Mouse (Mus musculus) yolk sac, embryonic 10.5 days (tissue): ENCODE data around the gene Gins1.
"Not testable (repeated sequence)": the region's sequence is repeated elsewhere in the genome, so short reads cannot be mapped to it uniquely, and the experiment has no call there.

Source experiments
- DNase-seq: peaks from one replicate; pipeline ENCODE4 v3.0.0-alpha.2; 2017; ENCODE audit warnings: low spot score

The Gins1 gene

DNA sequence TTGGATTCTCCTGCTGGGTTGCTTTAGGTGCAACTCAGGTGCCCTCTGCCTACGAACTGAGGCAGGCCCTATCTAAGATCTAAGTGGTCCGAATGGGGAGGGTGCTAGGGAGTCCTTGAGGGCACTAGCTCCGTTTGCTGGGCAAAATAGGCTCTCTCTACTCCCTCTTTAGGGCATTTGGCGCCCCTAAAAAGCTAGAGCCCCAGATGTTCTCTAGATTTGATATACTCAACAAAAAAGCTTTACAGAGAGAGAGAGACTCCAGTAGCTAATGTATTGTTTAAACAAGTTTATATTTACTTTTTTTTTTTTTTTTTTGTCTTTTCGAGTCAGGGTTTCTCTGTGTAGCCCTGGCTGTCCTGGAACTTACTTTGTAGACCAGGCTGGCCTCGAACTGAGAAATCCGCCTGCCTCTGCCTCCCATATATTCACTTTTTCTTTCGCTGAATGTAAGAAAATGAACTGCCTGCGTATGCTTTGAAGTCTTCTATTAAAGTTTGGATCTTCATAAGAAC is at the start of gene Gins1:
Gene Gins1 (plus strand): TSS at position 465 of the 515 bp plus-strand sequence.
- no peak for DNase-seq

DNA sequence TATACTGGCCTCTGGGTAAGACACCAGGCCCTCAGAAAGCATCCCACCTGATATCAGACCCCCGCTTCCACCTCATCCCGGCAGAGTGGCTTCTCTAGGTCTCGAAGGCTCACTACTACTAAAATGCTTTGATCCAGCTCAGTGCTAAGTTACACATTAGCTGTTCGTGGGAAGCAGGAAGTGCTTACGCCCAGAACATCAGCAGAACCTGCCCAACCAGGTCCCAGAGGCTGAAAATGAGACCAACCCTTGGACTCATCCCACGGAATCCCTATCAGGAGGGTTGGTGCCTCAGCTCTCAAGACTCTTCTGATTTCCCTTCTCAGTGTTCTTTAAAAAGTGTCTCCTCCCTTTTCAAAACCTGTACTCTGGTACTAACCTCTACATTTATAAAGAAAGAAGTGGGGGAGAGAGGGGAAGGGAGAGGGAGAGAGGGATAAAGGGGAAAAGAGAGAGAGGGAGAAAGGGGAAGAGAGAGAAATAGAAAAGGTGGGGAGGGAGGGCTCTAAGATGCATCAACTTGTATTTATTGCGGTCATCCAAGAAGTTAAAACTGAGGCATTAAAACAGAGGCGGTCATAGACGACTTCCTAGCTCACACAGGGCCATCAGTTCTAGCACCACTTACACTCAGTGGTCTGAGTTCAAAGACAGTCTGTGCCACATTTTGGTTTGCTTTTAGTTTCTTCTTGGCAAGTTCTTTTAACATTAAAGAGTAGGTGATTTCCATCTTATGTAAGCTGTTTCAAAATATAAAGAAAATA is 46.3 kb upstream of the Gins1 start:
- DNase-seq: peak; percentile 61

- no peak for DNase-seq
Observed at GRCm38 (mm10) chr2:150859709-150860470, 45.3 kb upstream of the Gins1 start.

- DNase-seq: no peak
Observed at GRCm38 (mm10) chr2:150861128-150861527, 44.1 kb upstream of the Gins1 start.

GRCm38 (mm10) chr2:150867021-150867420 is 38.2 kb upstream of the Gins1 start:
- DNase-seq: no peak

GRCm38 (mm10) chr2:150869446-150869845 is 35.8 kb upstream of the Gins1 start:
- no peak for DNase-seq

DNA sequence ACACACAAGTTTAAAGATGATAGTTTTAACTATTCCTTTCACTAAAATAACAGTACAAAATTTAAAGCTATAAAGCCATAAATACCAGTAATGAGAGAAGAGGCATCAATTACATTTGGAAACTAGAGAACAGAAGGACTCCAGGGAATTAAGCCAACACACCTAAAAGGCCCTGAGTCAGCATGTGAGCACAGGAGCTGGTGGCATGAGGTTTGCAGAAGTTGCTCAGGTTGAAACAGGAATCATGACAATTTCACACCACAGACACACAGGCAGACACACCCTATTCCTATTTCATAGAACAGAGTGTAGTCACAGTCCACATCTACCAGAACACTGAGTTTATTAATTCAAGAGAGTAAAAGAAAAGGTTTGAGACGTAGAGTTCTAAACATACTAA is 30.7 kb upstream of the Gins1 start:
- DNase-seq: no peak

GRCm38 (mm10) chr2:150875226-150875625 is 30.0 kb upstream of the Gins1 start:
- DNase-seq: no peak

- DNase-seq: no peak
Observed at GRCm38 (mm10) chr2:150877561-150877960, 27.6 kb upstream of the Gins1 start.

GRCm38 (mm10) chr2:150884075-150884778 is 21.0 kb upstream of the Gins1 start:
- DNase-seq: no peak

- no peak for DNase-seq
Observed at GRCm38 (mm10) chr2:150884779-150885110, 20.5 kb upstream of the Gins1 start.

DNA sequence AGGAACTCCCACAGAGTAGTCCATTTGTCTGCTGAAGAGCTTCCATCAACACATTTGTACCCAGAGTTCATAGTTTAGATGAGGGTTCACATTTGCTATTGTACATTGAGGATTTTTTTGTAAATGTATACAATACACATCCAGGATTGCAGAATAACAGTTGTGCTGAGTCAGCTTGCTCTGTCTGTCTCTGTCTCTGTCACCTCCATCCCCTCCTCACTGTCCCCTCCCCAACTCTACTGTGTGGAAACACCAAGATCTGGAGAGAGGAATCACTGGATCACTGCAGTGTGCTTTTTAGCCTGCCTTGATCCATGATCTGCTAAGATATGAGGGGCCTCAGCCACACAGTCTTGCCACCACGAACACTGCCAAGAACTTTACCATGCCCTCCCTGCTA is 19.4 kb upstream of the Gins1 start:
- DNase-seq: no peak

DNA sequence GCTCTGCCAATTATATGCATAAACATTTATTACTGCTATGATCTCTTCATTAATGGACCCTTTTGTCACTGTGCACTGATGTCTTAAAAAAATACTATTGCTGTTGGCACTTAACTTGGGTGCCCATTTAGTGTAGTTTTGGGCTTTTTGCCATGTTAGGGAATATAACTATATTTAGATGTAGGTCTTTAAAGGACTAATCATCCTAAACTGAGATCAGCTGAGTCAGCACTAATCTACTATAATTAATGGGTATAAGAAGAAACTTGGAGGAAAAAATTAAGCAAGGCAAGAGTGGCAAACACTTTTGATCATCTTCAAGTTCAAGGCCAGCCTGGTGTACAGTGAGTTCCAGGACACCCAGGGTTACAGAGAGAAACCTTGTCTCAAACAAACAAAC is 18.9 kb upstream of the Gins1 start:
- DNase-seq: no peak

DNA sequence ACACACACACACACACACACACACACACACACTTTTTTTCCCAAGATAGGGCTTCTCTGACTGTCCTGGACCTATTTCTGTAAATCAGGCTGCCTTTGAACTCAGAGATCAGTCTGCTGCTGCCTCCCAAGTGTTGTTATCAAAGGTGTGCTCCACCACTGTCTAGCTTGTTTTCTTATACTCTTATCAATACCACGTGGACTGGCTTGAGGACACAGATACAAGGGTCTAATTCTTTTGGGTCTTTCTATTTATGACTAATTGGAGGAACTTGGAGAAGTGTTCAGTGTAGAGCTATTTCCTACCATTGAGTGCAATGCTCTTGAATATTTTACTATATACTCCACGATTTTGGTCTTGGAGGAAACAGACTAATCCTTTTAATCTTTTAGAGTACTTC is 17.8 kb upstream of the Gins1 start:
- no peak for DNase-seq

DNA sequence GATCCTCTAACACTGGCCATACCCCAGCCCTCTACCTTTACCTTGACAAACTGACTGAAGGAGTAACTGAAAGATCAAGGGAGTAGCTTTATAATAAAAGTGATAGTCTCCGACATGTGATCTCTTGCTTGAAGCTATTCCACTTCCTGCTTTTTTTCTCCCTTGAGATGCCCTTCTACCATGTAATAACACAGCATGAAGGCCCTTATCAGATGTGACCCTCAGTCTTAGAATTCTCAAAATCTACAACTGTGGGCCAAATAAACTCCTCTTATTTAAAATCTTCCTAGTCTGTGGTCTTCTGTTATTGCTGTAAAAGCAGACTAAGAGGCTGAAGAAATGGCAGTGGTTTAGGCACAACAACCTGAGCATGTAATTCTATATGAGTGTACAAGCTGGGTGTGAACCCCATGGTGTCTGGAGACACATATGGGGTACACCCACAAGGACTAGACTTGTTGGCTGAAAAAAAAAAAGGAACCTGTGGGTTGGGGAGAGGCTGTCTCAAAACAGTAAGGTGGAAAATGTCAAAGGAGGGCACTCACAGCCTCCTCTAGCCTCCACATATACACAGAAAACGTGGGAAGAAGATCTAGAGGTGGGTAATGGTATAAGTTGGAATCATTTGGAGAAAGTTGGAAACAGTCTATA is 10.5 kb upstream of the Gins1 start:
- DNase-seq: no peak

DNA sequence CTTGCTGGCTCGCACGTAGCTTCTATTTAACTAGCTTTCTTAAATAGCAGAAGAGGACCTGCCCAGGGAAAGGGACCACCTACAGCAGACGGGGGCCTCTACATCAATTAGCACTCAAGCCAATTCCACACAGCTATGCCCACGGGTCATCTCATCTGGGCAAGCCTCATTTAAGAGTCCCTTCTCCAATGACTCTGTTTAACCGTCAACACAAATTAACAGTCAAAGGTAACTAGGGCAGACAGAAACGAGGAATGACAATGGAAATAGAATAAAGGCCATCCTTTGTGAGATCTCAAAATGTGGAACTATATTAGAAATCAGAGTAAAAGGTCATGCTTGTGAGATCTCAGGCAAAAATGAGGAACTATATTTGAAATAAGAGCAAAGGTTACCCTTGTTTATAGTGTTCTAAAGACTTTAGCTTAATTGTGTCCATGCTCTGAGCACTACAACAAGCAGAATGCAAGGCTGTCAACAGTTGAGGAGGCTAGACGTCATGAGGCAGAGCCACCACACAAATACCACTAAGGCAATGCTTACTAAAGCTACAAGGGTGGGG is 9.4 kb upstream of the Gins1 start:
- no peak for DNase-seq

DNA sequence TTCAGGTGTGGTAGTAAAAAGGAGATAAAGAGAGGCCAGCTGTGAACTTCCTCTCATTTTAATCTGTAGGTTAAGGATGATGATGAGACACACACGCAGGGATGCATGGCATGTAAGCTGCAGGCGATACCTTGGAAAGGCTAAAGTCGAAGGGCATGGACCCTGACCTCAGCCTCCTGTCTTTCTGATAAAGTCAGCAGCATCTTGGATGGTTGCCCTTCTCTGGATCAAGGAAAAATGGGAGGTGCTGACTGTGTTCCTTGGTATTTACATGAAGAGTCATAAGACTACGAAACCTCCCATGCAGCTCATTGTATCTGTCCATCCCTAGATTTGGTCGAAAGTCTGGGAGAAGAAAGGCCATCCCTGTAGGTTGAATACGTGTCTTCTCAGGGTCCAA is 4.9 kb upstream of the Gins1 start:
- DNase-seq: peak; percentile 56

DNA sequence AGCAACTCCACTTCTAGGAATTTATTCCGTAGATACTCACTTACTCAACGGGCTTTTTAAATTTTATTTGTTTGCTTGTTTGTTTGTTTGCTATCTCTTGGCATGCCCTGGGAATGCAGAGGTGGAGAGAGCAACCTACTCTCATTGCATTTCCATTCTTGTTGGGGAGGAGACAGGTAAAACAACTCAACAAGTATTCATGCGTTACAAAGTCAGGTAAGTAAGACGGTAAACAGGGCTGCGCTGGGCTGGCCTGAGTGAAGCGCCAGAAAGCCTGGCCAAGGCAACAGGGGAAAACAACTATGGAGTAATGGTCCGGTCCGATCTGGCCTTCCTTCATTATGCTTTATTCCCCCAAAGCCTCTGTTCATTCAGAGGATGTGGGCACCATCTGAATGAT is 2.9 kb upstream of the Gins1 start:
- peak; percentile 60 for DNase-seq

DNA sequence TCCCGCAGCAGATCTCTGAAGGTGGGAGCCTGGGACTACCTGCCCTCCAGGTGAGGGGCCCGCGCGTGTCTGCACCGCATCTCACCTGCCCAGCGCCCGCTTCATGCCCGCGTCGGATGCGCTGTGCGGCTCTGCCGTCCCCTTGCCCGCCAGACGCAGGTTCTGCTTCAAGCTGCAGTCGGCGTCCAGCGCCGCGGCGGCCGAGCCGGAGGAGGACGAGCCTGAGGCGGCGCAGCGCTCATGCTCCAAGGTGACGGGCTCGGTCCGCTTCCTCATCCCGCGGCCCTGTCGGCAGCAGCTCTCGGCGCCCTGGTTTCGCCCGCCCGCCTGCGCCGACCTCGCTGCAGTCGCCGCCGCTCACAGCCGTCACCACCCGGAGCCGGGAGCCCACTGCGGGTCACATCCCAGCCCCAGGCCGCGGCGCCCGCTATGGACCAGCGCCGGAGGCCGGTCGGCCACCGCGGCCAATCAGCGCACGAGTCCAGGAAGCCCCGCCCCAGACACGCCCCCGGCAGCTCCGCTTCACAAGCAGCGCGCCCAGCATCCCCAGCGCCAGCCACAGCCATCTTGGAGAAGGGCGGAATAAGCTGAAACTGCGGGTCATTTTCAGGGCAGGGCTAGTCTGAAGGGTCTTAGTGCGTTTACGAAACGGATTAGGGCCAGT is 796 bp upstream of the Gins1 start, which contains the start of gene Abhd12:
Gene Abhd12 (minus strand): TSS at position 470 of the 664 bp plus-strand sequence.
- peak; percentile 97 for DNase-seq

DNA sequence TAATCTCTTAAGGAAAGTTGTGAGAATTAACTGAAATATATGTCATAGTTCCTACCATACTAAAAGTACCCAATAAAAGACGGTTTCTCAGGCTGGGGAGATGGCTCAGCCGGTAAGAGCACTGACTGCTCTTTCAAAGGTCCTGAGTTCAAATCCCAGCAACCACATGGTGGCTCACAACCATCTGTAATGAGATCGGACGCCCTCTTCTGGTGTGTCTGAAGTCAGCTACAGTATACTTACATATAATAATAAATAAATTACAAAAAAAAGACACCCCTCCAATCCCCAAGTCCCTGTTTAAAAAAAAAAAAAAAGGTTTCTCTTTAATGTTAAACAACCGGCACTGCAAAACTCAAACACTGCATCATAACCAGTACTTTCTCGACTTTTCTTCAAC is 3.7 kb downstream of the Gins1 start:
- DNase-seq: not testable (repeated sequence)

DNA sequence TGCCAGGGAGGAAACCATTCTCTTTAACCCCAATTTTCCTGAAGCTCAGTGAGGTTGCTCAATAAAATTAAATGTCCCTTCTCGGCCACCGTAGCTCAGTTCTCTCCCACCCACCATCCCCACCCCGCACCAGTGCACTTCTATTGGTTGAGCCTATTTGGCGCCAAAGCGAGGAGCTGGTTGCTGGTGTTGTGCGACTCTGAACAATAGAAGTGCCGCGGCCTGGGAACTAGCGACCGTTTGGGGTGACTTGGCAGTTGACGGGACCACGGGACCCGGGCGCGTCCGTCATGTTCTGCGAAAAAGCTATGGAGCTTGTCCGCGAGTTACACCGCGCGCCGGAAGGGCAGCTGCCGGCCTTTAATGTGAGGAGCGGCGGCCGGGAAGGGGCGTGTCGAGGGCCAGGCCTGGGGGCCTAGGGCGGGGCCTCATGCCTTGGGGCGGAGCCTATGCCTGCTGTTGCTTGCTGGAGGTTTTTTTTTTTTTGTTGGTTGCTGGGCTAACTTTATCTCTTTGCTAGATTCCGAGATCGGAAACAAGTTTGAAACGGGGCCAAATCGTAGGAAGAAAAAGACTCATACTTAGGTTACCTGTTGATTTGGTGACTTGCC is 4.3 kb downstream of the Gins1 start:
- DNase-seq: peak; percentile 97
